Mouse (Mus musculus) liver, embryonic 14.5 days (tissue): ENCODE data around the gene Tmem269. TPM values are rescaled to one million over a fixed set of nuclear protein-coding genes. Genes with fewer than 3 reads are reported as not detected.
A peak's percentile ranks its signal among the peaks of the same experiment; 100 is the strongest.

ENCODE experiments used
- ATAC-seq: fragments of 200-750 bp; cut with Nextera tagmentation; 2 replicates; pipeline ENCODE4 v1.8.0; 2017; ENCODE audit warnings: moderate number of reproducible peaks, mild to moderate bottlenecking, moderate library complexity; ENCODE audit not compliant: insufficient read depth
- DNase-seq, 3 experiments: peaks; one replicate each; pipeline ENCODE4 v3.0.0-alpha.2; 2012 to 2013; ENCODE audit warnings: low read depth in 3 of 3, low spot score in 3 of 3
- H3K27ac ChIP-seq: fragments of 300-500 bp; sonication (generic); 2 replicates; pipeline ENCODE4 v1.5.1; 2014; ENCODE audit warnings: moderate library complexity, mild to moderate bottlenecking, control low read depth, inconsistent platforms
- H3K27me3 ChIP-seq: fragments of 300-500 bp; sonication (generic); 2 replicates; pipeline ENCODE4 v1.6.1; 2014; ENCODE audit warnings: mild to moderate bottlenecking, low read length, moderate library complexity; ENCODE audit not compliant: control insufficient read depth, insufficient read depth
- H3K36me3 ChIP-seq: fragments of 300-500 bp; sonication (generic); replicated peaks from 2 replicates; pipeline ENCODE4 v1.6.1; 2014; ENCODE audit warnings: low read depth; ENCODE audit not compliant: control insufficient read depth, insufficient read depth
- H3K4me1 ChIP-seq, 2 experiments: fragments of 200-500 bp in 1 of 2; fragments of 300-500 bp in 1 of 2; sonication (generic) in 1 of 2; replicated peaks; 2 replicates each; pipeline ENCODE4 v1.6.1; 2012 to 2014; ENCODE audit warnings: antibody characterized with exemption in 1 of 2, inconsistent platforms in 1 of 2, low read length in 1 of 2; ENCODE audit not compliant: control insufficient read depth in 2 of 2, insufficient read depth in 2 of 2
- H3K4me2 ChIP-seq: fragments of 300-500 bp; sonication (generic); 2 replicates; pipeline ENCODE4 v1.6.1; 2014; ENCODE audit warnings: low read depth, mild to moderate bottlenecking, control low read depth, moderate library complexity
- H3K4me3 ChIP-seq, 2 experiments: fragments of 200-500 bp in 1 of 2; fragments of 300-500 bp in 1 of 2; sonication (generic) in 1 of 2; 2 replicates each; pipeline ENCODE4 v1.5.1; 2012 to 2014; ENCODE audit warnings: low read depth in 2 of 2, low read length in 2 of 2, mild to moderate bottlenecking in 2 of 2, control low read depth in 1 of 2, inconsistent platforms in 1 of 2, moderate library complexity in 1 of 2; ENCODE audit not compliant: insufficient read depth in 1 of 2
- H3K9ac ChIP-seq: fragments of 300-500 bp; sonication (generic); replicated peaks from 2 replicates; pipeline ENCODE4 v1.6.1; 2014; ENCODE audit warnings: mild to moderate bottlenecking, control low read depth, moderate library complexity
- H3K9me3 ChIP-seq: fragments of 300-500 bp; sonication (generic); 2 replicates; pipeline ENCODE4 v1.6.1; 2016; ENCODE audit warnings: low read length, mixed read lengths; ENCODE audit not compliant: control insufficient read depth
- CTCF ChIP-seq: IDR thresholded peaks from 2 replicates; pipeline ENCODE4 v1.5.1; 2016; ENCODE audit warnings: antibody characterized with exemption, low read depth, control low read depth
- EP300 ChIP-seq: IDR thresholded peaks from 2 replicates; pipeline ENCODE4 v1.6.1; 2016; ENCODE audit warnings: antibody characterized with exemption, low read depth
- WGBS: fragments of 180-500 bp; shearing (Covaris S2); extraction: QIAGEN DNeasy Blood & Tissue Kit; methylation state at CpG from one replicate; pipeline ENCODE4 v1.1.7; 2014; ENCODE audit not compliant: insufficient replicate concordance; 5-methylcytosine and 5-hydroxymethylcytosine counted together
- polyA plus RNA-seq, 2 experiments: library from polyadenylated mRNA; depleted of rRNA in 1 of 2; stranded (reverse) in 1 of 2; unstranded in 1 of 2; fragments of >200 nt; fragmentation: Nextera tagmentation in 1 of 2; extraction: Ambion mirVana in 1 of 2; gene quantifications; 2 replicates each; pipeline versions ENCODE4 v1.2.1 to v1.2.3; 2012 to 2014

Tmem269 gene
- polyA plus RNA-seq, 2 experiments: not detected

DNA sequence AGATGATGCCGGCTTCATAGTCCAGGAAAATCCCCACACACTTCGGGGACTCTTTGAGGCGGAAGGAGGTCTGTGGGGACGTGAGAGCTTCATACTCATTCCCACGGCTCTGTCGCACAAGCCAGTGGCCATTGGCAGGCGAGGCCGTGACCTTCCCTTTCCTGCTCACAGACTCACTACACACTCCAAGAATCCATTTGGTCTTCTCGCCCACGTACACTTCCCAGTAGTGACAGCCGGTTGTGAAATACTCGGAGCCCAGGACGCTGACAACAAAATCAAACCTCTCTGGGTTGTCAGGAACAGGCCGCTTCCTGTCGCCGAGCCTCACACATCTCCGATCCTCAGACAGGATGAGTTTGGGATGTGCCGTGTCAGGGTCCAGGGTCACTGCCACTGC is 39.7 kb downstream of the Tmem269 start:
- Histone ChIP-seq H3K27ac (no peak overlapping the region), H3K4me2 (no peak overlapping the region), H3K4me1 (peaks cover 2 to 4% of the 10 kb centered on the region in 2 experiments; a peak in 1 of 4 replicates), H3K4me3 (no peak overlapping the region), H3K9me3 (no peaks in the 10 kb centered on the region), H3K36me3 (peaks cover 72% of the 10 kb centered on the region), H3K9ac (no peak overlapping the region), H3K27me3 (no peaks in the 10 kb centered on the region)
- ATAC-seq (no peak), DNase-seq (no peak)
- TF ChIP-seq CTCF (no peak), EP300 (no peak)
- 72% methylated on average over 18 of the region's 18 CpGs for whole genome bisulfite sequencing

DNA sequence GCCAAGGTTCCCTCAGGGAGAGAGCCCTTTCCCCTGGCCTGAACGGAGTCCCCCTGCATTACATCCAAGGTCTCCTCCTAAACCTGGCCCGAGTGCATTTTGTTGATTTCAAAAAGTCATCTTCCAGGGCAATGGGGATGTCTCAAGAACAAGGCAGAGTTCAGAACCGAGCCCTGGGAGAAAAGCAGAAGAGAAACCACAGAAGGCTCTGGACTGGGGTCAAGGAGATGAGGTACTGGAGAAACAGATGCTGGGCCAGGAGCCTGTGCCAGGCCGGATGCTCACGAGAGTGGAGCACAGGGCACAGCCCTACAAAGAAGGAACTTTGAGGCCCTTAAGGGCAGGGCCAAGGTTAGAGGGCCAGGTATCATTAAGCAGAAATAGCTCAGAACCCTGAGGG is 40.3 kb downstream of the Tmem269 start:
- no peak overlapping the region for H3K27ac ChIP-seq
- WGBS: 73% methylated on average over 5 of the region's 5 CpGs

DNA sequence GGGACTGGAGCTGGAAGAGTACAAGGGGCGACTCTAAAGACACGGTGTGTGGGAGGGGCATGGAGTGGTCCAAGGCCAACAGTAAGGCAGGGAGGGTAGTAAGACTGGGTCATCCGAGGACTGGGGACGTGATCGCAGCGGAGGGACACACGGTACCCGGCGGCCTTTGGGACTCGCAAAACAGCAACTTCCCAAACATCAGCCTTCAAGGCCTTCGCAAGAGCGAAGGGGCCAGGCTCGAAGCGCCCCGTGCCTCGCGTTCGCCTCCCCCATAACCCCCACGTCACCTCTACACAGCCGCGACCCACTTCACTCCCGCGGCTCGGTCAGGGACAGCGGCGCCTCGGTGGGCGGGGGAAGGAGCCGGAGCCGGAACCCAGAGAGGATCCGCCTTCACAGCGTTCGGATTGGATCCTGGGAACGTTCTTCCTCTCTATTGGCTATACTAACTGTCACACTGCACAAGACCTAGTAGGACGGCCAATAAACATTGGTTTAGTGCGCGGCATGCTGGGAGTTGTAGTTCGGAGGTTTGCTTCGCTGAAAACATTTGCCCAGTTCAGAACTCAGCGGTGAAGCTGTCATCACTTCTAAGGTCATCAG is 44.1 kb downstream of the Tmem269 start, which contains the start of gene Zfp691:
Gene Zfp691 (minus strand): TSS at position 345 of the 603 bp plus-strand sequence.
- Histone ChIP-seq H3K36me3 (peaks cover 32% of the 10 kb centered on the region), H3K27ac (peak within 1 kb of the TSS; percentile 40)
- under 1% methylated on average over 38 of the region's 40 CpGs for WGBS

More for the DNA sequence above, 40.3 kb downstream of the Tmem269 start:
- no peak for DNase-seq
- TF ChIP-seq CTCF (no peak), EP300 (no peak)
- no peak for ATAC-seq
- Histone ChIP-seq H3K4me3 (no peak overlapping the region), H3K9me3 (no peaks in the 10 kb centered on the region), H3K4me2 (no peak overlapping the region), H3K36me3 (peaks cover 65% of the 10 kb centered on the region), H3K4me1 (peaks cover 0 to 9% of the 10 kb centered on the region in 2 experiments; a peak in 3 of 4 replicates), H3K9ac (no peak overlapping the region), H3K27me3 (no peaks in the 10 kb centered on the region)

DNA sequence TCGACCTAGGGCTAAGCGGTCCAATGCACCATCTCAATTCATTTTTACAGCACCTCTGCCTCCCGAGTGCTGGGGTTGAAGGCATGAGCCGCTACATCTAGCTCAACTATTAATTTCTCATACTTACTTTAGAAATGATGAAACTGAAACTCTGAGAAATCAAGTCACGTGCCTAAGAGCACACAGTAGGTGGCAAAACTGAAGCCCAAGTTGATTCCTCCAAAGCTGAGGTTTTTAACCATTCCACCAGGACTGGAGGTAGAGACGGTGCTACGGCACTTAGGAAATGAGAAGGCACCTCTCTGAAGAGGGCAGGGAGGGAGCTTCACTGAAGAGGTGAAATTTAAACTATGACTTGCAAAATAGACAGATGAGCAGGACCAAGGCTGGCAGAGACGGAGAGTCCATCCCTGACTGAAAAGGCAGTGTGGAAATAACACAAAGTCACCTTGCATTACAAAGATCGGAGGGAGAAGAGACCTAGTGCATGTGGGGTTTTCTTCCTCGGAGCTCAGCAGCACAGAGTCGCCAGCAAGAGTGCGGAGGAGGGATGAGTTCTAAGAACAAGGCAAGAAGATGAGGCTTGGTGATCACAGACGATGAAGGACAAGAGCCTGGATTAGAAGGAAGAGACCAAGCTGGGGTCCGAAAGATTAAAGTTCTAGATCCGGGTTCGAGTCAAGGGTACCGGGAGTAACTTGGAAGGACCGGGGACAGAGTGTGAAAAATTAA is 44.9 kb downstream of the Tmem269 start:
- peaks cover 0 to 10% of the 10 kb centered on the region in 2 experiments; a peak in 3 of 4 replicates for H3K4me1 ChIP-seq
- DNase-seq: no peak
- peak overlapping the region; percentile 76 for H3K4me2 ChIP-seq
- H3K27me3 ChIP-seq: no peaks in the 10 kb centered on the region
- peak overlapping the region; percentile 75 to 82 for H3K4me3 ChIP-seq
- ATAC-seq: no peak
- peak overlapping the region; percentile 40 for H3K27ac ChIP-seq
- WGBS: 24% methylated on average over 18 of the region's 18 CpGs
- H3K9ac ChIP-seq: peak overlapping the region; percentile 84
- H3K36me3 ChIP-seq: peaks cover 24% of the 10 kb centered on the region
- TF ChIP-seq CTCF: no peak
- TF ChIP-seq EP300: no peak
- no peaks in the 10 kb centered on the region for H3K9me3 ChIP-seq

More for the DNA sequence above, 44.1 kb downstream of the Tmem269 start, which contains the start of gene Zfp691:
- ATAC-seq (peak; percentile 99), DNase-seq (peak; percentile 96 to 97 (median 97))
- Histone ChIP-seq H3K27me3 (no peaks in the 10 kb centered on the region), H3K4me1 (peaks cover 0 to 12% of the 10 kb centered on the region in 2 experiments; a peak in 3 of 4 replicates), H3K9me3 (no peaks in the 10 kb centered on the region), H3K9ac (peak within 1 kb of the TSS; percentile 84), H3K4me3 (peak within 1 kb of the TSS; percentile 75 to 82), H3K4me2 (peak within 1 kb of the TSS; percentile 76)
- TF ChIP-seq CTCF (no peak), EP300 (no peak)

DNA sequence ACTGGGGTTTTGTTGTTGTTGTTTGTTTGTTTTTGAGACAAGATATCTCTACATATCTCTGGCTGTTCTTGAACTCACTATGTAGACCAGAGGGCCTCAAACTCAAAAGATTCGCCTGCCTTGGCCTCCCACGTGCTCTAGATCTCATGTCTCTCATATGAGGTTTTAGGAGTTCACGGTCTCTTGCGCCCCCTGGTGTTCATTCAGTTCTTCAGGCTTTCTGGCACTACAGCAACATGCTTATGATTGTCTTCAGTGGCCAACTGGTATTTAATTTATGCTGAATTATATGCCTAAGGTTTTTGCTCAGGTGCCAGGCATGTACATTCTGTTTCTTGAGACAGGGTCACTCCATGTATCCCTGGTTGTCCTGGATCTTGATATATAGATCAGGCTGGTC is 50.4 kb downstream of the Tmem269 start:
- DNase-seq (peak; percentile 71 to 78 (median 72)), ATAC-seq (peak; percentile 58; the same call in 1 of the 2 replicates)
- peaks cover 4% of the 10 kb centered on the region; the same call in 1 of the 2 replicates for H3K36me3 ChIP-seq
- H3K27me3 ChIP-seq: no peaks in the 10 kb centered on the region
- H3K4me3 ChIP-seq: no peak overlapping the region
- TF ChIP-seq EP300 (no peak), CTCF (peak; percentile 93)
- no peak overlapping the region for H3K4me2 ChIP-seq
- no peak overlapping the region for H3K9ac ChIP-seq
- 3% methylated on average over 4 of the region's 4 CpGs for WGBS
- H3K9me3 ChIP-seq: no peaks in the 10 kb centered on the region
- no peak overlapping the region for H3K27ac ChIP-seq
- H3K4me1 ChIP-seq: peaks cover 0 to 3% of the 10 kb centered on the region in 2 experiments; a peak in 3 of 4 replicates
